Mouse (Mus musculus): ENCODE data around the gene Olfr1414. TPM values are rescaled to one million over a fixed set of nuclear protein-coding genes. Genes with fewer than 3 reads are reported as not detected.

The Olfr1414 gene
- polyA plus RNA-seq (2012; rRNA removed) = not detected in 2 replicates

GRCm38 (mm10) chr1:92518561-92518960, at the start of gene Olfr1414:
TSS of gene Olfr1414 (minus strand) at chr1:92518661.
- WGBS = 76% methylated on average over 3 of the region's 3 CpGs
- TF ChIP-seq POLR2A (IDR thresholded peaks at IDR 0.05; ENCODE audit: low read depth, low read length) = no peak
- no peak for TF ChIP-seq CTCF (IDR thresholded peaks at IDR 0.05; ENCODE audit: extremely low read depth, insufficient read depth, insufficient read length, insufficient replicate concordance)
- H3K27me3 ChIP-seq (ENCODE audit: control insufficient read depth, insufficient read depth, low read length) = no peaks in the 10 kb centered on the region
- no peak for DNase-seq (ENCODE audit: low read depth in 1 of 2, low spot score in 2 of 2)
- no peak within 1 kb of the TSS for H3K4me3 ChIP-seq (ENCODE audit: extremely low read depth, insufficient read depth, insufficient read length)
- no peak within 1 kb of the TSS for H3K27ac ChIP-seq (ENCODE audit: insufficient read depth, low read length)
- no peaks in the 10 kb centered on the region for H3K36me3 ChIP-seq (ENCODE audit: control insufficient read depth, insufficient read depth, low read length)
- no peaks in the 10 kb centered on the region for H3K4me1 ChIP-seq (ENCODE audit: control insufficient read depth, insufficient read depth, insufficient read length)

GRCm38 (mm10) chr1:92545929-92546328, 27.5 kb upstream of the Olfr1414 start:
- H3K4me1 ChIP-seq (ENCODE audit: control insufficient read depth, insufficient read depth, insufficient read length) = no peaks in the 10 kb centered on the region
- DNase-seq (ENCODE audit: low read depth in 1 of 2, low spot score in 2 of 2) = no peak
- WGBS = 80% methylated on average over 2 of the region's 2 CpGs
- H3K4me3 ChIP-seq (ENCODE audit: extremely low read depth, insufficient read depth, insufficient read length) = no peak overlapping the region
- no peaks in the 10 kb centered on the region for H3K36me3 ChIP-seq (ENCODE audit: control insufficient read depth, insufficient read depth, low read length)
- TF ChIP-seq POLR2A (IDR thresholded peaks at IDR 0.05; ENCODE audit: low read depth, low read length) (no peak), CTCF (IDR thresholded peaks at IDR 0.05; ENCODE audit: extremely low read depth, insufficient read depth, insufficient read length, insufficient replicate concordance) (no peak)
- no peaks in the 10 kb centered on the region for H3K27me3 ChIP-seq (ENCODE audit: control insufficient read depth, insufficient read depth, low read length)
- no peak overlapping the region for H3K27ac ChIP-seq (ENCODE audit: insufficient read depth, low read length)

- no peak for TF ChIP-seq CTCF (IDR thresholded peaks at IDR 0.05; ENCODE audit: extremely low read depth, insufficient read depth, insufficient read length, insufficient replicate concordance)
- no peak for TF ChIP-seq POLR2A (IDR thresholded peaks at IDR 0.05; ENCODE audit: low read depth, low read length)
- Histone ChIP-seq H3K27me3 (ENCODE audit: control insufficient read depth, insufficient read depth, low read length) (no peaks in the 10 kb centered on the region; the same call in 1 of the 2 replicates), H3K4me3 (ENCODE audit: extremely low read depth, insufficient read depth, insufficient read length) (no peak overlapping the region), H3K36me3 (ENCODE audit: control insufficient read depth, insufficient read depth, low read length) (no peaks in the 10 kb centered on the region), H3K4me1 (ENCODE audit: control insufficient read depth, insufficient read depth, insufficient read length) (no peaks in the 10 kb centered on the region), H3K27ac (ENCODE audit: insufficient read depth, low read length) (no peak overlapping the region)
- no peak for DNase-seq (ENCODE audit: low read depth in 1 of 2, low spot score in 2 of 2)
- WGBS = 38% methylated on average over 2 of the region's 2 CpGs
Observed at GRCm38 (mm10) chr1:92539071-92539470, 20.6 kb upstream of the Olfr1414 start.

GRCm38 (mm10) chr1:92536972-92537371, 18.5 kb upstream of the Olfr1414 start:
- Histone ChIP-seq H3K27me3 (ENCODE audit: control insufficient read depth, insufficient read depth, low read length) (no peaks in the 10 kb centered on the region; the same call in 1 of the 2 replicates), H3K36me3 (ENCODE audit: control insufficient read depth, insufficient read depth, low read length) (no peaks in the 10 kb centered on the region), H3K27ac (ENCODE audit: insufficient read depth, low read length) (no peak overlapping the region), H3K4me1 (ENCODE audit: control insufficient read depth, insufficient read depth, insufficient read length) (no peaks in the 10 kb centered on the region), H3K4me3 (ENCODE audit: extremely low read depth, insufficient read depth, insufficient read length) (no peak overlapping the region)
- TF ChIP-seq POLR2A (IDR thresholded peaks at IDR 0.05; ENCODE audit: low read depth, low read length) = no peak
- no peak for TF ChIP-seq CTCF (IDR thresholded peaks at IDR 0.05; ENCODE audit: extremely low read depth, insufficient read depth, insufficient read length, insufficient replicate concordance)
- 36% methylated on average over 5 of the region's 5 CpGs for WGBS
- no peak for DNase-seq (ENCODE audit: low read depth in 1 of 2, low spot score in 2 of 2)

- TF ChIP-seq CTCF (IDR thresholded peaks at IDR 0.05; ENCODE audit: extremely low read depth, insufficient read depth, insufficient read length, insufficient replicate concordance) = no peak
- TF ChIP-seq POLR2A (IDR thresholded peaks at IDR 0.05; ENCODE audit: low read depth, low read length) = no peak
- Histone ChIP-seq H3K27ac (ENCODE audit: insufficient read depth, low read length) (no peak overlapping the region), H3K36me3 (ENCODE audit: control insufficient read depth, insufficient read depth, low read length) (no peaks in the 10 kb centered on the region), H3K4me1 (ENCODE audit: control insufficient read depth, insufficient read depth, insufficient read length) (no peaks in the 10 kb centered on the region), H3K4me3 (ENCODE audit: extremely low read depth, insufficient read depth, insufficient read length) (no peak overlapping the region), H3K27me3 (ENCODE audit: control insufficient read depth, insufficient read depth, low read length) (no peaks in the 10 kb centered on the region)
- no peak for DNase-seq (ENCODE audit: low read depth in 1 of 2, low spot score in 2 of 2)
- 91% methylated on average over 3 of the region's 3 CpGs for whole genome bisulfite sequencing
Observed at GRCm38 (mm10) chr1:92523764-92524163, 5.3 kb upstream of the Olfr1414 start.

- DNase-seq (ENCODE audit: low read depth in 1 of 2, low spot score in 2 of 2) = no peak
Observed at GRCm38 (mm10) chr1:92521376-92521775, 2.9 kb upstream of the Olfr1414 start.

GRCm38 (mm10) chr1:92519046-92519445, 585 bp upstream of the Olfr1414 start:
- no peak for DNase-seq (ENCODE audit: low read depth in 1 of 2, low spot score in 2 of 2)
- H3K27ac ChIP-seq (ENCODE audit: insufficient read depth, low read length) = no peak overlapping the region
- H3K27me3 ChIP-seq (ENCODE audit: control insufficient read depth, insufficient read depth, low read length) = no peaks in the 10 kb centered on the region
- TF ChIP-seq POLR2A (IDR thresholded peaks at IDR 0.05; ENCODE audit: low read depth, low read length) (no peak), CTCF (IDR thresholded peaks at IDR 0.05; ENCODE audit: extremely low read depth, insufficient read depth, insufficient read length, insufficient replicate concordance) (no peak)
- no peaks in the 10 kb centered on the region for H3K36me3 ChIP-seq (ENCODE audit: control insufficient read depth, insufficient read depth, low read length)
- no peaks in the 10 kb centered on the region for H3K4me1 ChIP-seq (ENCODE audit: control insufficient read depth, insufficient read depth, insufficient read length)
- no peak overlapping the region for H3K4me3 ChIP-seq (ENCODE audit: extremely low read depth, insufficient read depth, insufficient read length)
- 85% methylated on average over 6 of the region's 6 CpGs for WGBS

More at GRCm38 (mm10) chr1:92521376-92521775, 2.9 kb upstream of the Olfr1414 start:
- H3K4me3 ChIP-seq (ENCODE audit: extremely low read depth, insufficient read depth, insufficient read length) = no peak overlapping the region
- TF ChIP-seq POLR2A (IDR thresholded peaks at IDR 0.05; ENCODE audit: low read depth, low read length) (no peak), CTCF (IDR thresholded peaks at IDR 0.05; ENCODE audit: extremely low read depth, insufficient read depth, insufficient read length, insufficient replicate concordance) (no peak)
- no peaks in the 10 kb centered on the region for H3K27me3 ChIP-seq (ENCODE audit: control insufficient read depth, insufficient read depth, low read length)
- 12% methylated on average over 10 of the region's 10 CpGs for WGBS
- H3K27ac ChIP-seq (ENCODE audit: insufficient read depth, low read length) = no peak overlapping the region
- H3K36me3 ChIP-seq (ENCODE audit: control insufficient read depth, insufficient read depth, low read length) = no peaks in the 10 kb centered on the region
- H3K4me1 ChIP-seq (ENCODE audit: control insufficient read depth, insufficient read depth, insufficient read length) = no peaks in the 10 kb centered on the region
